Mouse (Mus musculus) intestine, embryonic 15.5 days (tissue): ENCODE measurements around the gene Tigd4. TPM values are rescaled to one million over a fixed set of nuclear protein-coding genes. Genes with fewer than 3 reads are reported as not detected.

ENCODE experiments used
- ATAC-seq: fragments of 200-750 bp; cut with Nextera tagmentation; 2 replicates; pipeline ENCODE4 v1.8.0; 2017; ENCODE audit warnings: moderate TSS enrichment, moderate library complexity
- H3K27ac ChIP-seq: fragments of 300-500 bp; sonication (generic); 2 replicates; pipeline ENCODE4 v1.5.1; 2015; ENCODE audit warnings: mild to moderate bottlenecking, inconsistent platforms
- H3K27me3 ChIP-seq: fragments of 300-500 bp; sonication (generic); replicated peaks from 2 replicates; pipeline ENCODE4 v1.6.1; 2015; ENCODE audit warnings: inconsistent platforms
- H3K36me3 ChIP-seq: fragments of 300-500 bp; sonication (generic); 2 replicates; pipeline ENCODE4 v1.6.1; 2015; ENCODE audit warnings: inconsistent platforms
- H3K4me1 ChIP-seq: fragments of 300-500 bp; sonication (generic); replicated peaks from 2 replicates; pipeline ENCODE4 v1.6.1; 2015; ENCODE audit warnings: inconsistent platforms
- H3K4me2 ChIP-seq: fragments of 300-500 bp; sonication (generic); replicated peaks from 2 replicates; pipeline ENCODE4 v1.6.1; 2015; ENCODE audit warnings: mild to moderate bottlenecking, inconsistent platforms
- H3K4me3 ChIP-seq: fragments of 300-500 bp; sonication (generic); replicated peaks from 2 replicates; pipeline ENCODE4 v1.5.1; 2015; ENCODE audit warnings: inconsistent platforms
- H3K9ac ChIP-seq: fragments of 300-500 bp; sonication (generic); 2 replicates; pipeline ENCODE4 v1.6.1; 2015; ENCODE audit warnings: inconsistent platforms
- H3K9me3 ChIP-seq: fragments of 300-500 bp; sonication (generic); 2 replicates; pipeline ENCODE4 v1.6.1; 2016; ENCODE audit warnings: inconsistent platforms
- WGBS: fragments of 180-500 bp; shearing (Covaris S2); methylation state at CpG from one replicate; pipeline ENCODE4 v1.1.7; 2015; 5-methylcytosine and 5-hydroxymethylcytosine counted together
- polyA plus RNA-seq: library from polyadenylated mRNA; unstranded; fragments of >200 nt; fragmentation: Nextera tagmentation; extraction: Ambion mirVana; gene quantifications from 2 replicates; pipeline ENCODE4 v1.2.1, GENCODE M21; 2015

Gene Tigd4
- polyA plus RNA-seq, 1 experiment from 2014 or later = not detected

- ATAC-seq = no peak
- H3K4me2 ChIP-seq = no peak overlapping the region
- H3K9me3 ChIP-seq = no peaks in the 10 kb centered on the region
- H3K27ac ChIP-seq = no peak overlapping the region
- no peaks in the 10 kb centered on the region for H3K4me1 ChIP-seq
- H3K36me3 ChIP-seq = no peaks in the 10 kb centered on the region
- H3K27me3 ChIP-seq = no peaks in the 10 kb centered on the region
- H3K9ac ChIP-seq = no peak overlapping the region
- WGBS = 32% methylated on average over 5 of the region's 5 CpGs
- H3K4me3 ChIP-seq = no peak overlapping the region
Observed at GRCm38 (mm10) chr3:84586736-84587135, 6.6 kb upstream of the Tigd4 start.

- WGBS = 6% methylated on average over 23 of the region's 23 CpGs
- Histone ChIP-seq H3K27ac (no peak overlapping the region), H3K4me2 (peak overlapping the region; percentile 54), H3K36me3 (no peaks in the 10 kb centered on the region), H3K9ac (peak overlapping the region; percentile 1; the same call in 1 of the 2 replicates), H3K27me3 (no peaks in the 10 kb centered on the region), H3K9me3 (no peaks in the 10 kb centered on the region), H3K4me3 (peak overlapping the region; percentile 20), H3K4me1 (no peaks in the 10 kb centered on the region)
- ATAC-seq = no peak
Observed at GRCm38 (mm10) chr3:84594894-84595676, 1.7 kb downstream of the Tigd4 start.

GRCm38 (mm10) chr3:84595677-84596234 lies 2.4 kb downstream of the Tigd4 start:
- Histone ChIP-seq H3K4me2 (peak overlapping the region; percentile 54), H3K27me3 (no peaks in the 10 kb centered on the region), H3K9ac (no peak overlapping the region), H3K36me3 (no peaks in the 10 kb centered on the region), H3K4me3 (no peak overlapping the region), H3K9me3 (no peaks in the 10 kb centered on the region), H3K4me1 (no peaks in the 10 kb centered on the region), H3K27ac (no peak overlapping the region)
- WGBS = 42% methylated on average over 5 of the region's 5 CpGs
- no peak for ATAC-seq

GRCm38 (mm10) chr3:84597996-84598734 lies 4.8 kb downstream of the Tigd4 start:
- no peak for ATAC-seq

GRCm38 (mm10) chr3:84598756-84599155 lies 5.4 kb downstream of the Tigd4 start:
- Histone ChIP-seq H3K27me3 (no peaks in the 10 kb centered on the region), H3K9ac (no peak overlapping the region), H3K36me3 (no peaks in the 10 kb centered on the region), H3K4me1 (no peaks in the 10 kb centered on the region), H3K9me3 (no peaks in the 10 kb centered on the region), H3K4me3 (no peak overlapping the region), H3K27ac (no peak overlapping the region), H3K4me2 (no peak overlapping the region)
- no peak for ATAC-seq
- WGBS = 83% methylated on average over 6 of the region's 6 CpGs

More at GRCm38 (mm10) chr3:84597996-84598734, 4.8 kb downstream of the Tigd4 start:
- Histone ChIP-seq H3K4me3 (no peak overlapping the region), H3K4me1 (no peaks in the 10 kb centered on the region), H3K27me3 (no peaks in the 10 kb centered on the region), H3K9ac (no peak overlapping the region), H3K4me2 (no peak overlapping the region), H3K27ac (no peak overlapping the region), H3K9me3 (no peaks in the 10 kb centered on the region), H3K36me3 (no peaks in the 10 kb centered on the region)
- WGBS = 79% methylated on average over 6 of the region's 6 CpGs

- H3K4me3 ChIP-seq = no peak overlapping the region
- H3K4me1 ChIP-seq = no peaks in the 10 kb centered on the region
- H3K4me2 ChIP-seq = no peak overlapping the region
- H3K27ac ChIP-seq = no peak overlapping the region
- no peak for ATAC-seq
- 79% methylated on average over 9 of the region's 9 CpGs for WGBS
- H3K27me3 ChIP-seq = no peaks in the 10 kb centered on the region
- H3K9me3 ChIP-seq = no peaks in the 10 kb centered on the region
- no peaks in the 10 kb centered on the region for H3K36me3 ChIP-seq
- H3K9ac ChIP-seq = no peak overlapping the region
Observed at GRCm38 (mm10) chr3:84601870-84602495, 8.6 kb downstream of the Tigd4 start.

GRCm38 (mm10) chr3:84602759-84603158 lies 9.4 kb downstream of the Tigd4 start:
- Histone ChIP-seq H3K4me3 (no peak overlapping the region), H3K9ac (no peak overlapping the region), H3K27me3 (no peaks in the 10 kb centered on the region), H3K27ac (no peak overlapping the region), H3K4me2 (no peak overlapping the region), H3K9me3 (no peaks in the 10 kb centered on the region), H3K4me1 (no peaks in the 10 kb centered on the region), H3K36me3 (no peaks in the 10 kb centered on the region)
- WGBS = 80% methylated on average over 2 of the region's 2 CpGs
- peak; percentile 61 for ATAC-seq

- no peaks in the 10 kb centered on the region for H3K9me3 ChIP-seq
- peak; percentile 41 for ATAC-seq
- H3K27me3 ChIP-seq = no peaks in the 10 kb centered on the region
- no peak overlapping the region for H3K4me2 ChIP-seq
- H3K4me1 ChIP-seq = no peaks in the 10 kb centered on the region
- H3K4me3 ChIP-seq = no peak overlapping the region
- no peak overlapping the region for H3K9ac ChIP-seq
- no peaks in the 10 kb centered on the region for H3K36me3 ChIP-seq
- H3K27ac ChIP-seq = no peak overlapping the region
- 50% methylated on average over 8 of the region's 9 CpGs for WGBS
Observed at GRCm38 (mm10) chr3:84603212-84603611, 9.8 kb downstream of the Tigd4 start.

- H3K9me3 ChIP-seq = no peaks in the 10 kb centered on the region
- 56% methylated on average over 9 of the region's 9 CpGs for WGBS
- no peak overlapping the region for H3K27ac ChIP-seq
- no peak overlapping the region for H3K4me2 ChIP-seq
- no peaks in the 10 kb centered on the region for H3K27me3 ChIP-seq
- no peaks in the 10 kb centered on the region for H3K4me1 ChIP-seq
- peak; percentile 83 for ATAC-seq
- no peak overlapping the region for H3K9ac ChIP-seq
- H3K4me3 ChIP-seq = no peak overlapping the region
- no peaks in the 10 kb centered on the region for H3K36me3 ChIP-seq
Observed at GRCm38 (mm10) chr3:84610183-84610710, 16.9 kb downstream of the Tigd4 start.

- Histone ChIP-seq H3K4me2 (no peak overlapping the region), H3K4me3 (no peak overlapping the region), H3K27ac (no peak overlapping the region), H3K9ac (no peak overlapping the region), H3K9me3 (no peaks in the 10 kb centered on the region), H3K36me3 (no peaks in the 10 kb centered on the region), H3K27me3 (no peaks in the 10 kb centered on the region), H3K4me1 (no peaks in the 10 kb centered on the region)
- 28% methylated on average over 5 of the region's 5 CpGs for WGBS
- ATAC-seq = no peak
Observed at GRCm38 (mm10) chr3:84615050-84615855, 21.9 kb downstream of the Tigd4 start.

GRCm38 (mm10) chr3:84615856-84616225 lies 22.5 kb downstream of the Tigd4 start:
- no peaks in the 10 kb centered on the region for H3K36me3 ChIP-seq
- H3K9ac ChIP-seq = no peak overlapping the region
- no peaks in the 10 kb centered on the region for H3K9me3 ChIP-seq
- no peaks in the 10 kb centered on the region for H3K4me1 ChIP-seq
- WGBS = 49% methylated on average over 7 of the region's 7 CpGs
- ATAC-seq = no peak
- H3K27me3 ChIP-seq = no peaks in the 10 kb centered on the region
- no peak overlapping the region for H3K4me2 ChIP-seq
- no peak overlapping the region for H3K4me3 ChIP-seq
- H3K27ac ChIP-seq = no peak overlapping the region
